Mouse (Mus musculus): Measurements from ENCODE around the gene Foxf1.

Gene Foxf1

GRCm38 (mm10) chr8:121082218-121083092 is 1.7 kb upstream of the Foxf1 start:
- no peak for DNase-seq

GRCm38 (mm10) chr8:121083093-121083935 is 872 bp upstream of the Foxf1 start:
- DNase-seq, result no peak

GRCm38 (mm10) chr8:121083936-121084209 is 313 bp upstream of the Foxf1 start:
- no peak for DNase-seq

- no peak for DNase-seq
Measured at GRCm38 (mm10) chr8:121085011-121085410, 825 bp downstream of the Foxf1 start.

GRCm38 (mm10) chr8:121085561-121085960 is 1.4 kb downstream of the Foxf1 start:
- no peak for DNase-seq

GRCm38 (mm10) chr8:121086004-121086900 is 2.1 kb downstream of the Foxf1 start:
- DNase-seq, result no peak

- no peak for DNase-seq
Measured at GRCm38 (mm10) chr8:121088281-121088680, 4.1 kb downstream of the Foxf1 start.

GRCm38 (mm10) chr8:121088871-121089630 is 4.9 kb downstream of the Foxf1 start:
- no peak for DNase-seq

- no peak for DNase-seq
Measured at GRCm38 (mm10) chr8:121089631-121090380, 5.6 kb downstream of the Foxf1 start.

- DNase-seq, result no peak
Measured at GRCm38 (mm10) chr8:121090716-121091115, 6.5 kb downstream of the Foxf1 start.

- DNase-seq, result no peak
Measured at GRCm38 (mm10) chr8:121092141-121092540, 8.0 kb downstream of the Foxf1 start.

- peak; percentile 72 to 81 for DNase-seq
Measured at GRCm38 (mm10) chr8:121092627-121093026, 8.4 kb downstream of the Foxf1 start.

- DNase-seq, result no peak
Measured at GRCm38 (mm10) chr8:121093496-121093895, 9.3 kb downstream of the Foxf1 start.

GRCm38 (mm10) chr8:121104049-121104818 is 20.0 kb downstream of the Foxf1 start:
- peak; percentile 72 to 75 for DNase-seq

GRCm38 (mm10) chr8:121107668-121108656 is 23.8 kb downstream of the Foxf1 start, which contains the start of gene Mthfsd:
Gene Mthfsd (minus strand): TSS chr8:121108392.
- peak; percentile 99 for DNase-seq

- no peak for DNase-seq
Measured at GRCm38 (mm10) chr8:121108657-121109056, 24.5 kb downstream of the Foxf1 start.

- no peak for DNase-seq
Measured at GRCm38 (mm10) chr8:121111145-121111907, 27.1 kb downstream of the Foxf1 start.

GRCm38 (mm10) chr8:121113261-121113660 is 29.1 kb downstream of the Foxf1 start:
- peak; percentile 97 to 99 for DNase-seq

Measured in cerebellum, adult 18-20 months (tissue).